Mouse (Mus musculus): ENCODE measurements around the gene Csf3r. TPM values are rescaled to one million over a fixed set of nuclear protein-coding genes. Genes with fewer than 3 reads are reported as not detected.
"Not testable (repeated sequence)": the region's sequence is repeated elsewhere in the genome, so short reads cannot be mapped to it uniquely, and the experiment has no call there.

Csf3r gene
- polyA plus RNA-seq (2014; fragmentation: Nextera tagmentation; extraction: Ambion mirVana), result 0.42 and 0.49 TPM in 2 replicates

DNA sequence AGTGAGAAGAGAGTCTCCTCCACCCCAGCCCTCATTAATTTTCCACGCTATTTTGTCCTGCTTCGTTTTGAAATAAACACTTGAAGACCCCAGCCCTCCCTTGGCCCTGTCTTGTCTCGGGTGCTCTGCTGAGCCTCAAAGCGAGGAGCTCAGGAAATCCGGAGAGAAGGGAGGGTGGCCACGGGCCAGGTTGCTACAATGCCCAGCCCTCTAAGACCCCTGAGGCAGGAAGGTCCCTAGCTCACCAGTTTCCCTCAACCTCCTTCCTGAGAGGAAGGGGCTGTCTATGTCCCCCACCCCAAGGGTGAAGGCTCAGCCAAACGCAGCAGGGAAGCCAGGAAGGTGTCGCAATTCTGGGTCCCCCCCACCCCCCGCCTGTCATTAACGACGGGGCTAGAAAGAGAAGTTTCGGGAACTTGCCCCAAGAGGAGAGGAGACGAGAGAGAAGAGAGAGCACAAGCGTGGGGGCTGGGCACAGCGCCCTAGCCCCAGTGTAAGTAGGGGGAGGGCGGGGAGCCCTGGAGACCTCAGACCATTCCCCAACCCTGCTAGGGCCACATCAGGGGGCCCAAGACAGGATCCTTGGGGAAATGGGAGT lies at the start of gene Csf3r:
TSS of gene Csf3r (plus strand) at position 248 of the 598 bp plus-strand sequence.
- no peaks in the 10 kb centered on the region for H3K4me1 ChIP-seq (ENCODE audit: control insufficient read depth, insufficient read depth, low read length)
- H3K27me3 ChIP-seq (ENCODE audit: control insufficient read depth, insufficient read depth, low read length), result no peaks in the 10 kb centered on the region
- H3K9ac ChIP-seq (replicated peaks; ENCODE audit: low read length), result no peak within 1 kb of the TSS
- no peak for ATAC-seq (replicated peaks; ENCODE audit: insufficient number of reproducible peaks, low FRiP score, low TSS enrichment, low read depth)
- H3K9me3 ChIP-seq (replicated peaks; ENCODE audit: control insufficient read depth, low read length), result no peaks in the 10 kb centered on the region
- DNase-seq (ENCODE audit: low spot score), result no peak
- no peak within 1 kb of the TSS for H3K4me2 ChIP-seq (ENCODE audit: low read depth, low read length)
- H3K36me3 ChIP-seq (replicated peaks; ENCODE audit: control insufficient read depth, insufficient read depth, low read depth, low read length), result no peaks in the 10 kb centered on the region
- H3K4me3 ChIP-seq (ENCODE audit: low read depth, low read length), result no peak within 1 kb of the TSS
- WGBS, result 50% methylated on average over 16 of the region's 16 CpGs
- H3K27ac ChIP-seq (replicated peaks; ENCODE audit: low read depth, low read length), result no peak within 1 kb of the TSS

DNA sequence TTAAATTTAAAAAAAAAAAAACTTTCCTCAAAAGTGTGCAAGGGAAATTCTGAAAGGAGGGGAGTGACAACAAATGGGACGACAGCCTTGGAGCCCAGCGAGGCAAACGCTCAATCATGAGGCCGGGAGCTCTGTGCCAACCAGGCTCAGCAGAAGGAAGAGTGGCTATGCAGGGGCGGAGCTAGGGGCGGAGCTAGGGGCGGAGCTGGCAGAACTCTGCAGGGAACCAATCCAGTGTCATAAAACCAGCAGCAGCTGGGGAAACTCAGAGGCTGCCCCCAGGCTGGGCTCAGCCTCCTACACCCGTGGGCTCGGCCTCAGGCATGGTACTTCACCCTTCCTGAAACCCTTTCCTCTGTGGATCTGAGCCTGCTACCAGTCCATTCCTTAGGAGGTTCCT lies 46.6 kb upstream of the Csf3r start:
- WGBS, result 71% methylated on average over 9 of the region's 9 CpGs
- DNase-seq (ENCODE audit: low spot score) (no peak), ATAC-seq (replicated peaks; ENCODE audit: insufficient number of reproducible peaks, low FRiP score, low TSS enrichment, low read depth) (no peak)
- no peaks in the 10 kb centered on the region for H3K4me1 ChIP-seq (ENCODE audit: control insufficient read depth, insufficient read depth, low read length)
- H3K9me3 ChIP-seq (replicated peaks; ENCODE audit: control insufficient read depth, low read length), result no peaks in the 10 kb centered on the region
- H3K4me3 ChIP-seq (ENCODE audit: low read depth, low read length), result no peak overlapping the region
- no peaks in the 10 kb centered on the region for H3K27me3 ChIP-seq (ENCODE audit: control insufficient read depth, insufficient read depth, low read length)
- H3K36me3 ChIP-seq (replicated peaks; ENCODE audit: control insufficient read depth, insufficient read depth, low read depth, low read length), result no peaks in the 10 kb centered on the region
- H3K9ac ChIP-seq (replicated peaks; ENCODE audit: low read length), result no peak overlapping the region
- H3K4me2 ChIP-seq (ENCODE audit: low read depth, low read length), result no peak overlapping the region
- H3K27ac ChIP-seq (replicated peaks; ENCODE audit: low read depth, low read length), result no peak overlapping the region

DNA sequence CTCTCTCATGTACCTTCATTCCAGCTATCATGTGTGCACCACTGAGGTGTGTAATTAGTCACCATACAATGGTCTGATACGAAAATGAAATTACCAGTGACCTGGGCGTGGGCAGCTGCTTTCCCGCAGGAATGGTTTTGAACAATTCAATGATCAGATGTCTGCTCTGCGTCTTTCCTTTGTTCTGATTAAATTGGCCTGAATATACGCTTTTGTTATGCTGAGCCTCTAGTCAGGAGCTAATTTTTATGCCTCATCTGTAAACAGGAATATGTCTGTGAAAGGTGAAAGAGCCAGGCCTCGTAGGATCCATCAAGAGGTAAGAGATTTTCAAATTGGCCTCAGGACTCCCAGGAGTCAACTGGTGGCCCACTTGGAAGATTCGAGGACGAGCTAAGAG lies 41.1 kb upstream of the Csf3r start:
- ATAC-seq (replicated peaks; ENCODE audit: insufficient number of reproducible peaks, low FRiP score, low TSS enrichment, low read depth) (no peak), DNase-seq (ENCODE audit: low spot score) (no peak)
- H3K4me1 ChIP-seq (ENCODE audit: control insufficient read depth, insufficient read depth, low read length), result no peaks in the 10 kb centered on the region
- H3K27me3 ChIP-seq (ENCODE audit: control insufficient read depth, insufficient read depth, low read length), result no peaks in the 10 kb centered on the region
- H3K4me2 ChIP-seq (ENCODE audit: low read depth, low read length), result no peak overlapping the region
- H3K9me3 ChIP-seq (replicated peaks; ENCODE audit: control insufficient read depth, low read length), result no peaks in the 10 kb centered on the region
- WGBS, result 82% methylated on average over 8 of the region's 8 CpGs
- no peak overlapping the region for H3K4me3 ChIP-seq (ENCODE audit: low read depth, low read length)
- H3K27ac ChIP-seq (replicated peaks; ENCODE audit: low read depth, low read length), result no peak overlapping the region
- H3K36me3 ChIP-seq (replicated peaks; ENCODE audit: control insufficient read depth, insufficient read depth, low read depth, low read length), result no peaks in the 10 kb centered on the region
- H3K9ac ChIP-seq (replicated peaks; ENCODE audit: low read length), result no peak overlapping the region

DNA sequence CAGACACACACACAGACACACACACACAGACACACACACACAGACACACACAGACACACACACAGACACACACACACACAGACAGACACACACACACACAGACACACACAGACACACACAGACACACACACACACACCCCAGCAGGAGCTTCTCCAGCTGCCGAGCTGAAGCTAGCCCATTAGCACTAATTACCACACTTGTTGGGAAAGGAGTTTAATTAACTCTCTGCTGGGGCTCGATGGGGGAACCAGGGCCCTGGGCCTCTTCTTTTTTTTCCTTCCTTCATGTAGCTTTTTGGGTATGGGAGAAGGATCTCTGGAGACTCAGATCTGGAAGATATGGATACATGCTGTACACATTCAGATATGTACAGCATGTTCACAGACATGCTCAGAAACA lies 38.6 kb upstream of the Csf3r start:
- not testable (repeated sequence) for H3K4me1 ChIP-seq (ENCODE audit: control insufficient read depth, insufficient read depth, low read length); H3K4me2 ChIP-seq (ENCODE audit: low read depth, low read length); H3K9me3 ChIP-seq (replicated peaks; ENCODE audit: control insufficient read depth, low read length); H3K27me3 ChIP-seq (ENCODE audit: control insufficient read depth, insufficient read depth, low read length); ATAC-seq (replicated peaks; ENCODE audit: insufficient number of reproducible peaks, low FRiP score, low TSS enrichment, low read depth); H3K4me3 ChIP-seq (ENCODE audit: low read depth, low read length); H3K36me3 ChIP-seq (replicated peaks; ENCODE audit: control insufficient read depth, insufficient read depth, low read depth, low read length); H3K9ac ChIP-seq (replicated peaks; ENCODE audit: low read length); DNase-seq (ENCODE audit: low spot score); H3K27ac ChIP-seq (replicated peaks; ENCODE audit: low read depth, low read length)
- WGBS, result 37% methylated on average over 2 of the region's 2 CpGs

DNA sequence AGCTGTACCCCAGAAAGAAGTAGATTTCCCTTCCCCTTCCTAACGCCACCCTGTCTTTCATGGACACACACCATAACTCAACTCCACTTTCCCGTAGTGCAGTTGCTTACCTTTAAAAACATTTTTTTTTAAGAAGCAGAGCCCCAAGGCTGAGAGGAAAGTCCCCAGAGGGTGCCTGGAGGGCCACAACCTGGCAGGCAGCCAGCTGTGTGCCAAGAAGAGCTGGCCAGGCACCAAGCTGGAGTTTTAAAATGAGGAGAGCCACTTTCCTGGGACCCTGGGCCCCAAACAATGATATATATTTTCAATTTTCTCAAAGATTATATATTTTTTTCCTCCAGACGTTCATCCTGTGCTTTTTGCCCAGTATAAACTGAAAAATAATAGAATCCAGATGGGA lies 37.3 kb upstream of the Csf3r start:
- no peaks in the 10 kb centered on the region for H3K9me3 ChIP-seq (replicated peaks; ENCODE audit: control insufficient read depth, low read length)
- H3K4me3 ChIP-seq (ENCODE audit: low read depth, low read length), result no peak overlapping the region
- ATAC-seq (replicated peaks; ENCODE audit: insufficient number of reproducible peaks, low FRiP score, low TSS enrichment, low read depth) (no peak), DNase-seq (ENCODE audit: low spot score) (no peak)
- WGBS, result 63% methylated on average over 3 of the region's 3 CpGs
- no peak overlapping the region for H3K27ac ChIP-seq (replicated peaks; ENCODE audit: low read depth, low read length)
- no peaks in the 10 kb centered on the region for H3K36me3 ChIP-seq (replicated peaks; ENCODE audit: control insufficient read depth, insufficient read depth, low read depth, low read length)
- H3K4me1 ChIP-seq (ENCODE audit: control insufficient read depth, insufficient read depth, low read length), result no peaks in the 10 kb centered on the region
- H3K9ac ChIP-seq (replicated peaks; ENCODE audit: low read length), result no peak overlapping the region
- no peak overlapping the region for H3K4me2 ChIP-seq (ENCODE audit: low read depth, low read length)
- H3K27me3 ChIP-seq (ENCODE audit: control insufficient read depth, insufficient read depth, low read length), result no peaks in the 10 kb centered on the region

DNA sequence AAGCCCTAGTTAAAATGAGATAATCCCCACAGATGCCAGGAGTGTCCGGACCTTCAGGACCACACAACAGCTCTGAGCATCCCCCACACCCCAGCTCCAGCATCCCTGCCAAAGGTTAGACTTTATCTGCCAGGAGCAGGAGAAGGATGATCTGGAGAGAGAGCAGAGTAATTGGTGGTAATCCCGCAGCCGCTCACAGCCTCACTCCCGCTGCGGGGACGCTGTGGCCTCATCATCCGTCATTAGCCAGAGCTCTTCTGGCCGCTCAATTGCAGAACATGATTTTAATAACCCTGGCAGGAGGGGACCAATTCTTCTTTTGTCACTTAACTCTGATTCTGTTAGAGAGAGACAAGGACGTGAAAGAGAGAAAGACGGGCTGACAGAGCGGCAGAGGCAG lies 35.3 kb upstream of the Csf3r start:
- Histone ChIP-seq H3K4me2 (ENCODE audit: low read depth, low read length) (no peak overlapping the region), H3K9me3 (replicated peaks; ENCODE audit: control insufficient read depth, low read length) (no peaks in the 10 kb centered on the region), H3K9ac (replicated peaks; ENCODE audit: low read length) (no peak overlapping the region), H3K4me3 (ENCODE audit: low read depth, low read length) (no peak overlapping the region), H3K36me3 (replicated peaks; ENCODE audit: control insufficient read depth, insufficient read depth, low read depth, low read length) (no peaks in the 10 kb centered on the region), H3K27me3 (ENCODE audit: control insufficient read depth, insufficient read depth, low read length) (no peaks in the 10 kb centered on the region), H3K4me1 (ENCODE audit: control insufficient read depth, insufficient read depth, low read length) (no peaks in the 10 kb centered on the region), H3K27ac (replicated peaks; ENCODE audit: low read depth, low read length) (no peak overlapping the region)
- no peak for DNase-seq (ENCODE audit: low spot score)
- WGBS, result 63% methylated on average over 11 of the region's 11 CpGs
- no peak for ATAC-seq (replicated peaks; ENCODE audit: insufficient number of reproducible peaks, low FRiP score, low TSS enrichment, low read depth)

DNA sequence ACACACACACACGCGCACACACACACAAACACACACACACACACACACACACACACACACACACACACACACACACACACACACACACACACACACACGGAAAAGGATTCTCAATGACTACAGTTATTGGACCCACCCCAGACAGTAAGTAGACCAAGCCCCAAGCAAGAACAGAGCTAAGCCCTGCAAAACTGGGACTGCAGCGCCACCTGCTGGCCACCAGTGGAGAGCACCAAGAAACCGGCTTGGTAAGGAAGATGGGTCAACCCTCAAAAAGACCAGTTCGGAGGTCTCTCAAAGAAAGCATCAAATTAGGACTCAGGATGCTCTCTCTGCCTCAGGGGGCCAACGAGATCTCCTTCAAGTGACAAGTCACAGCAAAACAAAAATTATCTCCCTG lies 34.2 kb upstream of the Csf3r start:
- H3K4me2 ChIP-seq (ENCODE audit: low read depth, low read length), result no peak overlapping the region
- no peaks in the 10 kb centered on the region for H3K36me3 ChIP-seq (replicated peaks; ENCODE audit: control insufficient read depth, insufficient read depth, low read depth, low read length)
- H3K27me3 ChIP-seq (ENCODE audit: control insufficient read depth, insufficient read depth, low read length), result no peaks in the 10 kb centered on the region
- 26% methylated on average over 7 of the region's 7 CpGs for WGBS
- H3K27ac ChIP-seq (replicated peaks; ENCODE audit: low read depth, low read length), result no peak overlapping the region
- H3K4me3 ChIP-seq (ENCODE audit: low read depth, low read length), result no peak overlapping the region
- DNase-seq (ENCODE audit: low spot score) (peak; percentile 81), ATAC-seq (replicated peaks; ENCODE audit: insufficient number of reproducible peaks, low FRiP score, low TSS enrichment, low read depth) (0 out of 2 replicates have a peak, but pooled peaks have one; percentile 52)
- H3K4me1 ChIP-seq (ENCODE audit: control insufficient read depth, insufficient read depth, low read length), result no peaks in the 10 kb centered on the region
- H3K9me3 ChIP-seq (replicated peaks; ENCODE audit: control insufficient read depth, low read length), result no peaks in the 10 kb centered on the region
- no peak overlapping the region for H3K9ac ChIP-seq (replicated peaks; ENCODE audit: low read length)

DNA sequence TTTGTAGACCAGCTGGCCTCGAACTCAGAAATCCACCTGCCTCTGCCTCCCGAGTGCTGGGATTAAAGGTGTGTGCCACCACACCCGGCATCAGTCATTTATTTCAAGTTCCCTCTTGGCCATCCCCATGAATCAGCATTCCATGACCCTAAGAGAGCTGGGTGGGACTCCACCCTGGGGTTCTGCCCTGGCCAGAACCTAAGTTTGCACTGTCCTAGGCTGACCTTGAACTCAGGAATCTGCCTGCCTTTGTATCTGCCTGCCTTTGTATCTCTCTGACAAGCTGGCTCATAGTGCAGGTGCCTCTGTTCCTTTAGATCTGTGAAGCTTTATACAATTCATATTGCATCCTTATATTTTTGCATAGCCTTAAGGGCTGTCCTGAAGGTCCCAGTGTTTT lies 32.1 kb upstream of the Csf3r start:
- H3K4me1 ChIP-seq (ENCODE audit: control insufficient read depth, insufficient read depth, low read length), result no peaks in the 10 kb centered on the region
- ATAC-seq (replicated peaks; ENCODE audit: insufficient number of reproducible peaks, low FRiP score, low TSS enrichment, low read depth) (no peak), DNase-seq (ENCODE audit: low spot score) (no peak)
- H3K36me3 ChIP-seq (replicated peaks; ENCODE audit: control insufficient read depth, insufficient read depth, low read depth, low read length), result no peaks in the 10 kb centered on the region
- no peak overlapping the region for H3K9ac ChIP-seq (replicated peaks; ENCODE audit: low read length)
- H3K4me3 ChIP-seq (ENCODE audit: low read depth, low read length), result no peak overlapping the region
- H3K9me3 ChIP-seq (replicated peaks; ENCODE audit: control insufficient read depth, low read length), result no peaks in the 10 kb centered on the region
- 81% methylated on average over 3 of the region's 3 CpGs for WGBS
- no peaks in the 10 kb centered on the region for H3K27me3 ChIP-seq (ENCODE audit: control insufficient read depth, insufficient read depth, low read length)
- no peak overlapping the region for H3K4me2 ChIP-seq (ENCODE audit: low read depth, low read length)
- H3K27ac ChIP-seq (replicated peaks; ENCODE audit: low read depth, low read length), result no peak overlapping the region
